9 mouse cellular contexts compared by ENCODE assay signal in the genomic region with DNA sequence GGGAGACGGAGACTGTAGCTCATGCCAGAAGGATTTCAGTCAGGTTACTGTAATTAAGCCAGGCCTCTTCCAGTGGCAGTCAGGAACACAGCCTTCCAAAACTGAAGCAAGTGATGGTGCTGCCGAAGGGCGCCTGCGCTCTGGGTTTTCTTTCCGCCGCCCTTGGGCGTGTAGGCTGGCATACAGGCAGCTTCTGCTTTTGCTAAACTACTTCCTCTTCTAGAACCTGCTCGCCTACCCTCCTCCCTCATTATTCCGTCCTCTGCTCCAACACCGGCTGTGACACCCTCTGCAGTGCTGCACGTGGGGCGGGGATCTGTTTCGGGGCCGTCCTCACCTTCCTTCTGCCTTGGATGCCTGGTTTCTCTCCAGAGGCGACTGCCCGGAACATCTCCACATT. TPM values are rescaled to one million over a fixed set of nuclear protein-coding genes. Genes with fewer than 3 reads are reported as not detected.
A peak's percentile ranks its signal among the peaks of the same experiment; 100 is the strongest.
DNase-seq lines count a peak whose midpoint lies in the region; ATAC-seq and TF ChIP-seq lines count a peak whose summit lies in the region.
"Had no signal": no experiment of that assay in that cellular context is flagged by ENCODE, and none has a peak within 500 bp of the region (broad histone marks: within the 10 kb centered on the region; RNA-seq: fewer than 3 reads in every experiment).

No protein-coding gene starts in this region.

- no peak overlapping the region for H3K4me3 ChIP-seq in left cerebral cortex, adult 2 months
- no peak overlapping the region for H3K4me3 ChIP-seq in forebrain, embryonic 11.5 days (ENCODE audit: low read depth, low read length)
- H3K4me3 ChIP-seq: liver, embryonic 15.5 days had no signal

- no peak overlapping the region for H3K4me2 ChIP-seq in forebrain, embryonic 11.5 days (ENCODE audit: low read depth, low read length, severe bottlenecking)
- H3K4me2 ChIP-seq: liver, embryonic 15.5 days had no signal

- no peak overlapping the region for H3K9ac ChIP-seq in forebrain, embryonic 11.5 days (ENCODE audit: low read length)
- H3K9ac ChIP-seq: liver, embryonic 15.5 days had no signal

- H3K27me3 ChIP-seq in forebrain, embryonic 11.5 days (ENCODE audit: control insufficient read depth, insufficient read depth, low read length): no peaks in the 10 kb centered on the region
- H3K27me3 ChIP-seq: liver, embryonic 15.5 days had no signal

- peak; percentile 59 to 67 for DNase-seq in left cerebral cortex, adult 2 months (ENCODE audit: extremely low spot score in 1 of 2, low spot score in 2 of 2)
- DNase-seq in left cerebral cortex, postnatal 4 days: no peak
- DNase-seq in frontal cortex, postnatal 10 days (ENCODE audit: low spot score in 2 of 2): peak; percentile 24 to 46
- DNase-seq in telencephalon, adult 2 months (ENCODE audit: low read depth, low spot score): peak; percentile 87
- no peak for DNase-seq in urinary bladder, postnatal 4 days (ENCODE audit: low spot score in 2 of 2)
- DNase-seq in adrenal gland, postnatal 4 days (ENCODE audit: low spot score in 2 of 2): no peak
- no peak for DNase-seq in forebrain, embryonic 11.5 days (ENCODE audit: low spot score)

- H3K9me3 ChIP-seq in forebrain, embryonic 11.5 days (ENCODE audit: control insufficient read depth, low read length): no peaks in the 10 kb centered on the region
- H3K9me3 ChIP-seq: liver, embryonic 15.5 days had no signal

- intact Hi-C loops in left cerebral cortex, adult 2 months (cut with DNase I): loop anchor here (2.0 to 10.0 kb wide), 4 partner anchors 23 to 213 kb away; no protein-coding TSS in a partner anchor
- intact Hi-C loops in left cerebral cortex, postnatal 4 days (cut with DNase I): no loop called here

- WGBS in forebrain, embryonic 11.5 days: 85% methylated on average over 16 of the region's 16 CpGs

- TF ChIP-seq CTCF in left cerebral cortex, adult 2 months (IDR thresholded peaks at IDR 0.05): no peak

- H3K4me1 ChIP-seq in forebrain, embryonic 11.5 days (replicated peaks; ENCODE audit: control insufficient read depth, insufficient read depth, low read length): no peaks in the 10 kb centered on the region

- peak; percentile 93 for ATAC-seq in megakaryocyte progenitor cell, adult 5-6 weeks (replicated peaks; ENCODE audit: poor library complexity)
- no peak for ATAC-seq in forebrain, embryonic 11.5 days (replicated peaks; ENCODE audit: low FRiP score)

- peak overlapping the region; percentile 82 for H3K27ac ChIP-seq in left cerebral cortex, adult 2 months
- no peak overlapping the region for H3K27ac ChIP-seq in forebrain, embryonic 11.5 days (ENCODE audit: low read depth, low read length)
- H3K27ac ChIP-seq: liver, embryonic 15.5 days had no signal

- H3K36me3 ChIP-seq in forebrain, embryonic 11.5 days (ENCODE audit: control insufficient read depth, insufficient read depth, low read length): no peaks in the 10 kb centered on the region
- H3K36me3 ChIP-seq: liver, embryonic 15.5 days had no signal

RNA-seq across cellular contexts. Expression of a gene that starts 18.9 kb away (rescaled TPM):
- total RNA-seq in left cerebral cortex, adult 2 months (2021): 100 to 1,000 TPM; 113 to 118 TPM
- 100 to 1,000 TPM; 162 to 172 TPM for total RNA-seq in left cerebral cortex, postnatal 4 days (2021)
- total RNA-seq in megakaryocyte progenitor cell, adult 5-6 weeks (2015): 21.1 and 21.2 TPM in 2 replicates
- 25.4 and 26.1 TPM in 2 replicates for total RNA-seq in megakaryocyte progenitor cell, adult 5-6 weeks (2017)
- 10 to 100 TPM; 50.0 to 55.4 TPM for total RNA-seq in adrenal gland, postnatal 4 days (2021)
- 51.9 and 54.4 TPM in 2 replicates for polyA plus RNA-seq in forebrain, embryonic 11.5 days (2014; fragmentation: Nextera tagmentation; extraction: Ambion mirVana)

Comparison
In these comparisons a context has a peak if more than half of its experiments do, and no peak if none do; other contexts are left out.
1. DNase-seq: peak in left cerebral cortex, adult 2 months (2 of 2), frontal cortex, postnatal 10 days (2 of 2) and telencephalon, adult 2 months (single experiment); none in left cerebral cortex, postnatal 4 days (single experiment), urinary bladder, postnatal 4 days (0 of 2), adrenal gland, postnatal 4 days (0 of 2) and forebrain, embryonic 11.5 days (single experiment).